Mouse (Mus musculus) forebrain, embryonic 10.5 days (tissue): ENCODE measurements around the gene Usp16. TPM values are rescaled to one million over a fixed set of nuclear protein-coding genes. Genes with fewer than 3 reads are reported as not detected.

Source experiments
- DNase-seq: peaks from one replicate; pipeline ENCODE4 v3.0.0-alpha.2; 2017; ENCODE audit warnings: low spot score; ENCODE audit errors: extremely low spot score
- H3K27ac ChIP-seq: fragments of 300-500 bp; sonication (generic); 2 replicates; pipeline ENCODE4 v1.5.1; 2016; ENCODE audit warnings: mild to moderate bottlenecking
- H3K27me3 ChIP-seq: fragments of 300-500 bp; sonication (generic); 2 replicates; pipeline ENCODE4 v1.6.1; 2016; ENCODE audit warnings: mild to moderate bottlenecking; ENCODE audit not compliant: poor library complexity, severe bottlenecking
- H3K36me3 ChIP-seq: fragments of 300-500 bp; sonication (generic); replicated peaks from 2 replicates; pipeline ENCODE4 v1.6.1; 2016; ENCODE audit warnings: mild to moderate bottlenecking, moderate library complexity
- H3K4me1 ChIP-seq: fragments of 300-500 bp; sonication (generic); 2 replicates; pipeline ENCODE4 v1.6.1; 2016
- H3K4me3 ChIP-seq: fragments of 300-500 bp; sonication (generic); 2 replicates; pipeline ENCODE4 v1.5.1; 2016; ENCODE audit warnings: mild to moderate bottlenecking, moderate library complexity
- H3K9me3 ChIP-seq: fragments of 300-500 bp; sonication (generic); 2 replicates; pipeline ENCODE4 v1.6.1; 2016; ENCODE audit warnings: mild to moderate bottlenecking, moderate library complexity
- WGBS: fragments of 180-500 bp; shearing (Covaris S2); methylation state at CpG from one replicate; pipeline ENCODE4 v1.1.7; 2016; 5-methylcytosine and 5-hydroxymethylcytosine counted together
- polyA plus RNA-seq: library from polyadenylated mRNA; unstranded; fragments of >200 nt; fragmentation: Nextera tagmentation; extraction: Ambion mirVana; gene quantifications from 2 replicates; pipeline ENCODE4 v1.2.1, GENCODE M21; 2016

Gene Usp16
- polyA plus RNA-seq, 1 experiment from 2014 or later: 36.1 TPM

- H3K4me1 ChIP-seq: peaks cover 22% of the 10 kb centered on the region
- peaks cover 42% of the 10 kb centered on the region for H3K36me3 ChIP-seq
- H3K4me3 ChIP-seq: peak overlapping the region; percentile 94
- WGBS: under 1% methylated on average over 39 of the region's 39 CpGs
- DNase-seq: no peak
- H3K27me3 ChIP-seq: no peaks in the 10 kb centered on the region
- H3K27ac ChIP-seq: peak overlapping the region; percentile 97
- no peaks in the 10 kb centered on the region for H3K9me3 ChIP-seq
Observed at GRCm38 (mm10) chr16:87494955-87495655, 40.6 kb downstream of the Usp16 start.

GRCm38 (mm10) chr16:87495716-87496447 is 41.4 kb downstream of the Usp16 start, which contains the start of gene Cct8:
Gene Cct8 (minus strand): TSS chr16:87495873.
- no peaks in the 10 kb centered on the region for H3K9me3 ChIP-seq

DNA sequence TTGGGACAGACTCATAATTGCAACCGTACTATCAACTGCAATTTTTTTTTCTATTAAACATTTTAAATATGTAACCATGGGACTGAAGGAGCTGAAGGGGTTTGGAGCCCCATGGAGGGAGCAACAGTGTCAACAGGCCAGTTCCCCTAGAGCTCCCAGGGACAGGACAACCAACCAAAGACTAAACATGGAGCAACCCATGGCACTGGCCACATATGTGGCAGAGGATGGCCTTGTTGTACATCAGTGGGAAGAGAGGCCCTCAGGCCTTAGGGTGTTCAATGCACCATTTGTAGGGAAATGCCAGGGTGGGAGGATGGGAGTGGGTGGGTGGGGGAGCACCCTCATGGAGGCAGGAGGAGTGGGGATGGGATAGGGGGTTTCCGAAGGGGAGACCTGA is 42.2 kb downstream of the Usp16 start:
- WGBS: 91% methylated on average over 2 of the region's 2 CpGs
- Histone ChIP-seq H3K27me3 (no peaks in the 10 kb centered on the region), H3K9me3 (no peaks in the 10 kb centered on the region), H3K4me1 (peaks cover 22% of the 10 kb centered on the region), H3K4me3 (peak overlapping the region; percentile 94), H3K36me3 (peaks cover 26% of the 10 kb centered on the region), H3K27ac (peak overlapping the region; percentile 97)
- DNase-seq: no peak

More at GRCm38 (mm10) chr16:87495716-87496447, 41.4 kb downstream of the Usp16 start, which contains the start of gene Cct8:
- peak within 1 kb of the TSS; percentile 97 for H3K27ac ChIP-seq
- H3K36me3 ChIP-seq: peaks cover 34% of the 10 kb centered on the region
- peak within 1 kb of the TSS; percentile 94 for H3K4me3 ChIP-seq
- peak; percentile 97 for DNase-seq
- H3K4me1 ChIP-seq: peaks cover 22% of the 10 kb centered on the region
- WGBS: 1% methylated on average over 48 of the region's 48 CpGs
- H3K27me3 ChIP-seq: no peaks in the 10 kb centered on the region

- Histone ChIP-seq H3K4me3 (no peak overlapping the region), H3K9me3 (no peaks in the 10 kb centered on the region), H3K36me3 (peaks cover 22% of the 10 kb centered on the region), H3K27me3 (no peaks in the 10 kb centered on the region), H3K27ac (no peak overlapping the region), H3K4me1 (peaks cover 22% of the 10 kb centered on the region)
- 89% methylated on average over 6 of the region's 6 CpGs for WGBS
- no peak for DNase-seq
Observed at GRCm38 (mm10) chr16:87497171-87497570, 42.7 kb downstream of the Usp16 start.

GRCm38 (mm10) chr16:87499556-87499955 is 45.1 kb downstream of the Usp16 start:
- no peaks in the 10 kb centered on the region for H3K36me3 ChIP-seq
- no peaks in the 10 kb centered on the region for H3K27me3 ChIP-seq
- H3K4me3 ChIP-seq: no peak overlapping the region
- H3K4me1 ChIP-seq: peaks cover 14% of the 10 kb centered on the region
- 68% methylated on average over 6 of the region's 6 CpGs for WGBS
- DNase-seq: no peak
- H3K9me3 ChIP-seq: no peaks in the 10 kb centered on the region
- H3K27ac ChIP-seq: no peak overlapping the region

DNA sequence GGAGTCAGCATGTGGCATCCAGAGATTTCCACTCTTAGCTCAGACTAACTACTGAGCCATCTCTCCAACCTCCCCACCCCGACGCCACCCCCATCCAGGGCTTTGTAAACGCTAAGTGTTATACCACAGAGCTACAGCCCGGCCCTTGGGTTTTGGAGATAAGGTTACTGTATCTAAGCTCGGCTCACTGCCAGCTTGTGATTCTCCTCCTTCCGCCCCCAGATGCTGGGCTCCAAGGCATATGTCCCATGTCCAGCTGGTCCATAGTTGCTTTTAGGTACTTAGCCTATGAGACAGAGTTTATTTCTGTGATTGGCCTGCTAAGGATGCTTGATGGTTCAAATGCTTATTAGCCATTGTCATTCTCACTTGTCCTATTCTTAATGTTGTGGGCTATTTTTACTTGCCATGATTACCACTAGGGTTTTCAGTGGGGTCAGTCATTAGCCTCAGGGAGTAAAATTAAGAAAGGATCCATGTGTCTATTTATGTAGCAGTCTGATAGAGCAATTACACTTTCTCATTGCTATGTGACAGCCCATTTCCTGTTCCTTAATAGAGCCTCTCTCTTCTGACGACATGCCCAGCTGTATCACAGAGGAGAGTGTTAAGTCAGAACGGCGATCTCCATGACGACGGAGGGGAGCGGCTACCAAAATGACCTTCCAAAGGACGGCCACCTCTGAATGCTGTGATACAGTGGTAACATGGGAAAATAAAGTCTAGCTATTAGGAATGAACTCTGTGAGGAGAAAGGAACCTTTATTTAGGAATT is 47.0 kb downstream of the Usp16 start:
- no peaks in the 10 kb centered on the region for H3K36me3 ChIP-seq
- no peaks in the 10 kb centered on the region for H3K27me3 ChIP-seq
- peaks cover 9% of the 10 kb centered on the region for H3K4me1 ChIP-seq
- no peak for DNase-seq
- no peak overlapping the region for H3K4me3 ChIP-seq
- no peaks in the 10 kb centered on the region for H3K9me3 ChIP-seq
- 75% methylated on average over 13 of the region's 13 CpGs for WGBS
- no peak overlapping the region for H3K27ac ChIP-seq

DNA sequence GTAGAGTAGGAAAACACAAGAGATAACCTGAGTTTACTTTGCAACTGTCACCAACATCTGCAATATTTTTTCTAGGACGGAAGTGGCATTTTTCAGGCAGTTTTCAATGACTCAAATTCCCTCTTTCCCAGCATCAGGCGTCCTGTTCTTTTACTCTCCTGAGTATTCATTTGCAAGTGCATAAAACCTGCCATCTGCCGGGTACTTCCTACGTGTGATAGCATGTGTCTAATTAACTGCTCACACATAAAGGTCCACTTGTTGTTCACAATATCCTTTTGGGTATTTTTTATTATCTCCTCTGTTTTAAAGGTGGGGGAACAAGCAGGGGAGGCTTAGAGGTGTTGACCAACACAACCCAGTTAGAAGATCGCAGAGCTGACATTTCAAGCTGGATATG is 57.2 kb downstream of the Usp16 start:
- H3K27ac ChIP-seq: no peak overlapping the region
- peaks cover 4% of the 10 kb centered on the region; the same call in 1 of the 2 replicates for H3K4me1 ChIP-seq
- H3K4me3 ChIP-seq: no peak overlapping the region
- DNase-seq: no peak
- 83% methylated on average over 5 of the region's 5 CpGs for WGBS
- H3K36me3 ChIP-seq: no peaks in the 10 kb centered on the region
- no peaks in the 10 kb centered on the region for H3K9me3 ChIP-seq
- no peaks in the 10 kb centered on the region for H3K27me3 ChIP-seq

GRCm38 (mm10) chr16:87512331-87512730 is 57.8 kb downstream of the Usp16 start:
- WGBS: 92% methylated on average over 14 of the region's 14 CpGs
- DNase-seq: no peak
- no peaks in the 10 kb centered on the region for H3K36me3 ChIP-seq
- peaks cover 4% of the 10 kb centered on the region; the same call in 1 of the 2 replicates for H3K4me1 ChIP-seq
- H3K27ac ChIP-seq: no peak overlapping the region
- no peaks in the 10 kb centered on the region for H3K27me3 ChIP-seq
- no peak overlapping the region for H3K4me3 ChIP-seq
- H3K9me3 ChIP-seq: no peaks in the 10 kb centered on the region

- WGBS: 90% methylated on average over 5 of the region's 5 CpGs
- no peaks in the 10 kb centered on the region for H3K9me3 ChIP-seq
Observed at GRCm38 (mm10) chr16:87524228-87524627, 69.7 kb downstream of the Usp16 start.

DNA sequence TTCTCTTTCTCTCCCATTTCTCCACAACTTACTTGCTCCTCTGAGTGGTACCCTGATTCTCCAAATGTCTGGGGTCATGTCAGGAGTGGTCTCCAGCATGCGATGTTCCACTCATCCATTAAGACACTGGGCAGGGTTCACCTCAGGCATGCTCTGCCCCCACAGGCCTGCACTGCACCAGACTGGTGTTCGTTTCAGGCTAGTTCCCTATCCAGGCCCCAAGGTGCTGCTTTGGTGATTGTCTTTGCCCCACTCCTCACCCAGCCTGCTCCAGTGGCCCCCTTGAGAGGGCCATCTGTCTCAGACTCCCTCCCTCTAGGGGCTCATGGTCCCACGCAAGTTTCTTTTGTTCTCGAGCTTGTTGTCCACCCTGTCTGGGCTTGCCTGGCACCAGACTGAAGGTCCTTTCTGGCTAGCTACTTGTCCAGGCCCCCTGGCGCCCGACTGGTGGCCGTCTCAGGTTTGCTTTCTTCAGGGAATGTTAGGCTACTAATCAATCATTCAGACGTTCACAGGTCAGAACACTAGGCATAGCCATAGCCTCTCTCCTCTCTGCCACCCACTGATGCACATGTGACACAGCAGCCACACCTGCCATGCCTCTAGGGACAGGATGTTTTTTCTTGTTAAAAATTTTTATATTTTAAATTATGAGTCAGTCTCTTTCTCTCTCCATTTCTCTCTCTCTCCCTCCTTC is 73.2 kb downstream of the Usp16 start:
- DNase-seq: no peak
- no peaks in the 10 kb centered on the region for H3K36me3 ChIP-seq
- H3K27me3 ChIP-seq: no peaks in the 10 kb centered on the region
- no peak overlapping the region for H3K4me3 ChIP-seq
- no peak overlapping the region for H3K27ac ChIP-seq
- peaks cover 9% of the 10 kb centered on the region; the same call in 1 of the 2 replicates for H3K4me1 ChIP-seq
- H3K9me3 ChIP-seq: no peaks in the 10 kb centered on the region
- WGBS: 77% methylated on average over 8 of the region's 8 CpGs

More at GRCm38 (mm10) chr16:87524228-87524627, 69.7 kb downstream of the Usp16 start:
- DNase-seq: no peak
- no peaks in the 10 kb centered on the region for H3K27me3 ChIP-seq
- no peaks in the 10 kb centered on the region for H3K36me3 ChIP-seq
- peaks cover 8% of the 10 kb centered on the region; the same call in 1 of the 2 replicates for H3K4me1 ChIP-seq
- H3K4me3 ChIP-seq: no peak overlapping the region
- no peak overlapping the region for H3K27ac ChIP-seq

DNA sequence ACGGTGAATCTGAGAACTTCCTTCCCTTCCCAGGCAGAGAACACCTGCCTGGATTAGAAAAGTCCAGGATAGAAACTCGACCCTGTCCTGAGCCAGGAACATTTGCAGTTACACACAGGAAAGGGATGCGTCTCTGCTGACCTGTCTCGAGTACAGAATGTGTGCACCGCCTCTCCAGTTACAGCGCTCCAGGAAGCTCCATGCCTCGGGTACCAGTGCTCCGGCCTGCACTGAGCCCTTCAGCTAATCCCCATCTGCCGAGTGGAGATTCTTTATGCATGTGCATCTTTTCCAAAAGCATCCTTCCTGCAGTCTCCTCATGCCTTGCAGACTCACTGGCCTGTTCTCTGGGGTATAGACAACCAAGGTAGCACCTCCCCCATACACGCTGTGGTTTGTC is 74.3 kb downstream of the Usp16 start:
- H3K36me3 ChIP-seq: no peaks in the 10 kb centered on the region
- 71% methylated on average over 10 of the region's 10 CpGs for WGBS
- H3K4me1 ChIP-seq: peaks cover 9% of the 10 kb centered on the region; the same call in 1 of the 2 replicates
- no peak overlapping the region for H3K27ac ChIP-seq
- DNase-seq: no peak
- no peak overlapping the region for H3K4me3 ChIP-seq
- no peaks in the 10 kb centered on the region for H3K27me3 ChIP-seq
- H3K9me3 ChIP-seq: no peaks in the 10 kb centered on the region
